Mouse (Mus musculus) brain, embryonic 14.5 days (tissue): ENCODE results near the gene Aff3.

ENCODE experiments used
- CTCF ChIP-seq: fragments of 200-500 bp; IDR thresholded peaks from 2 replicates; pipeline ENCODE4 v1.5.1; 2012; ENCODE audit warnings: inconsistent platforms, mild to moderate bottlenecking, moderate library complexity, borderline replicate concordance; ENCODE audit not compliant: insufficient read depth, insufficient read length; ENCODE audit errors: extremely low read depth
- POLR2A ChIP-seq: fragments of 200-500 bp; IDR thresholded peaks from 2 replicates; pipeline ENCODE4 v1.6.1; 2012; ENCODE audit warnings: mild to moderate bottlenecking, inconsistent platforms, borderline replicate concordance; ENCODE audit not compliant: poor library complexity, insufficient read depth, insufficient read length, severe bottlenecking; ENCODE audit errors: extremely low read depth

DNA sequence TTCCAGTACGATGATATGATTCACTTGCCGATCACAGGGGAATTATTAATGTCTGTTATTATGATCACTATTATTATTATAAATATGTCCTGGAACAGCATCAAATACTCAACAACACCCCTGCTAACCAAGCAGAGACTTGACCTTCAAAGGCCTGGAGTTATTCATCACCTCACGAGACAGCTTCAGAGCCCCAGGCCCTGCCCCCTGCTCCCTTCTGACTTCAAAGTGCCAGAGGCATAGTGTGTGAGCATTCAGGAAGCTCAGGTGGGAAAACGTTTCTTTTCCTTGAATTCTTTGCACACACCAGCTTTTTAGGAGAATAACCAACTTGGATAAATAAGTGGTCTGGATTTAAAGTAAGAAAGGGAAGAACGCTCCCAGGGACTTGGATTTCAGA, 153.7 kb downstream of the Aff3 start:
- TF ChIP-seq CTCF (no peak), POLR2A (no peak)
